Mouse (Mus musculus): ENCODE measurements around the gene Plpp1.
A peak's percentile ranks its signal among the peaks of the same experiment; 100 is the strongest.

Gene Plpp1

DNA sequence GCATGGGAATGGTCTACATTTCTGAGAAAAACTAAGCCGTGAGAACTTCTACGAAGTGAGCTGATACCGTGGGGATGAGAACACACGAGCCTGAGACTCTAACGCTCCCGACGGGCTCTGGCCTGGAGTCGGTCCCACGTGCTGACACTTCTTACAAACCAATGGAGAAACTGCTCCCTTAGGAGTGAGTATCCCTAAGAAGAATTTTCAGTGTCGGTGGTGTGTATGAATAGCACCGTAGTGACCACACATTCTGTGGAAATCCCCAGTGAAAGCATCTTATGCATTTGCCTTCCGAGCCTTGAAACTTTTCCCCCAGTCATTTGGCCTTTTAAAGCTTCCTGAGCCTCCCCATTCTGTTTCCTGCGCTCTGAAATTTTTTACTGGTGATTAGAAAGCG, 27.7 kb upstream of the Plpp1 start:
- no peak for DNase-seq (ENCODE audit: low spot score)

DNA sequence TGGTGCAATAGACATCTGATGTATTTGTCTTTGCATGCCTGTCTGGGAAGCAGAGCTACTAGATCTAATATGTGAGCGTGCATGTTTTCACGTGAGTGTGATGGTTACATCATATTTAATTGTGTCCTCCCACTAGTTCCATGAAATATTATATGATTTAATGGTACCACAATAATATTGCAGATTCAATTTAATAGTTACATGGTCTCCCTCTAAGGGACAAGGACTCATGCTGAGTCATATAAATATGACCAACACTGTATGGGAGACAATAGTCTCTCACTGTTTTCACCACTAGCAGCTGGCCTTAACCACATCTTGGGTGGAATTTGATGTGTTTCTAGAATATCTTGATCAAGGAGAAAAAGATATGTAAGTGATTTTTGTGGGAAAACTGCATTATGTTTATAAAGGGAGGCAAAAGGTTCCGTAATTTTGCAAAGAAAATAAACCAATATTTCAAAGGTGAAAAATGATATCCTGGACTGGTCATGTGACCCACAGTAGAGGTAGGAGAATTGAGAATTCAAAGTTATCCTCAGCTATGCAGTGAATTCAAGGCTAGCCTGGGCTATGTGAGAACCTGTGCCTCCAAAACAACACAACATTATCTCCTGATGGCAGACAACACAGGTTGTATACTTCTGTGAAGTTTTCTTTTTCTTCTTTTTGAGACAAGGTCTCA, 26.5 kb upstream of the Plpp1 start:
- no peak for DNase-seq (ENCODE audit: low spot score)

DNA sequence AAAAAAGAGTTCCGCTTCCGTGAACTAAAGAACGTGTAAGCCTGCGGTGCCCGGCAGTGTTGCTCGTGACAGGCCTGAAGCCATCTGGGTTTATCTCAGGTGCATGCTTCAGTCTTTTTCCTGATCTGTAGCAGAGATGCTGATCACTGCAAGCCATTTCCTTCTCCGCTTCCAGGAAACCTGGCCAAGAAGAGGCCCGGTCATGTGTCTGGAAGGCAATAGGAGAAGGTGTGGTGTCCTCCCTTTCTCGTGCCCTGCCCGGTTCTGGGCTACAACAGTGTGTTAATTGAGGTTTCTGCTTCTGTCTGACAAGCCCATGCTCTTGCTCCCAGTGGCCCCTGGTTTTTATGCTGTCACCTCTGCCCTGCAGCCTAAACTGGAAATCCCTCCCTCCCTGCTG, 24.7 kb upstream of the Plpp1 start:
- DNase-seq (ENCODE audit: low spot score): no peak

DNA sequence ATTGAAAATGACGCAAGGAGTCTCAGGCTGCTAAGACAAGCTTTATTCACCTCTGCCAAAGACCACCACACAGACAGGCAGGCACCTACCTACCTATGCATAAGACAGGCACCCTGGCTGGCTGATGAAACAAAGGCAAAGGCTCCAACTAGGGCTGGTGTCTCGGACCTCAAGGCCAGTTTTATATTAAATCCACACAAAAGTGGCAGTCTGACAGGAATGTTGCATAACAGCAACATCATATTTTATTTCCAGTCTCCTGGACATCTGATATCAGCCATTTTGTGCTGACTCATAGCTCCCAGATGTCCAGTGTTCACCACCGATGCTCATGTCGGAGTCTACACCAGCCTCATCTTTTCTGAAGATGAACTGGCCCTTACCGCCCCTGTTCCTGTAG, 22.2 kb upstream of the Plpp1 start:
- no peak for DNase-seq (ENCODE audit: low spot score)

DNA sequence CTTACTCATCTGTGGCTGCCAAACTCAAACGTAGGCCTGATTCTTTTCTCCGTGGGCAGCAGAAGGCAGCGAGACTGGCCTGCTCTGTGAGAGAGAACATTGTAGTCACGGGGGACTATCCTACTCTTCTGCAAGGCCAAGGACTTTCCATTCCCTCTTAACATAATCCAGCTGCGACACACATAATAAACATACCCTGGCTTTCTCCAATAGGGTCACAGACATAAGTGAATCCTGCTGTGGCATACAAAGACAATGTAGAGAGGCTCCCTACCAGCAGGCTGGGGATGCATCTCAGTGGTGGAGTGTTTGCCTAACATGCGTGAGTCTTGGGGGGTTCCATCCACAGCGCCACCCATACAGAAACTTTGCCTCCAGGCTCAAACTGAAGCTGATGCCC, 15.3 kb upstream of the Plpp1 start:
- no peak for DNase-seq (ENCODE audit: low spot score)

DNA sequence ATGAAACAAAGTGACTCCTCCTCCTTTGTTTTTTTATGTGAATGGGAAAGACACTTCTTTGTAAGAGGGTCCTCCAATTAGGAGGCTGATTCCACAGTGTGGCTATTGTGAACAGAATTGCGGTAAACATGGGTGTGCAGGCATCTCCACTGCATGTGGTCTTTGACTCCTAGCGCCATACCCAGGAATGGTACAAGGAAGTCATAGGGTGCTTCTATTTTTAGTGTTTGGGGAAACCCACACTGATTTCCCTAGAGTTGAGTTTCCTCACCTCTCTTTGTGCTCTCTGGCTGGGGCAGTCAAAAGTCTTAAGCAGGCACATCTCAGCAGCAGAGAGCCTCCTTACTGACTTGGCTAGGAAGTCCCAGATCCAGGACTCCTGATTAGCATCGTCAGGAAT, 14.4 kb upstream of the Plpp1 start:
- DNase-seq (ENCODE audit: low spot score): no peak

DNA sequence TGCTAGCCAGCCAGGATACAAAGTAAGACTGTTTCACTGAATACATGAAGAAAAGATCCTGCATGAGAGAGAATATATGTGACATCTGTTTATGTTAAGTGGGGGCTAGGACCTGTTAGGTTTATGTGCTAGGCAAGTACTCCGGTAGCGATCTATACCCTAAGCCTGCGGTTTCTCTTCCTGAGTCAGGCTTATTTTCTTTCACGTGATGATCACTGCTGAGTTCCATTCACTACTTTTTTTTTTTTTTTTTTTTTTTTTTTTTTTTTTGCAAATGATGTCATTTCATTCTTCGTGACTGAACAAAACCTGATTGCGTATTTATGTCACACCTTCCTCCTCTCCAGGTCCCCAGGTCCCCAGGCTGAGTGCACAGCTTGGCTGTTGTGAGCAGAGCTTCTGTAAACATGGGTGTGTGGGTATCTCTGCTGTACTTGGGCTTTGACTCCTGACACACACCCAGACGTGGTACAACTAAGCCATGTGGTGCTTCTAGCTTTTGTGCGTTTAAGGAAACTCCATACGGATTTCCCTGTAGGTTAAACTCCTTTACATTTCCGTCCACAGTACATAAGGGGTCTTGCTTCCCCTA, 13.6 kb upstream of the Plpp1 start:
- DNase-seq (ENCODE audit: low spot score): no peak

DNA sequence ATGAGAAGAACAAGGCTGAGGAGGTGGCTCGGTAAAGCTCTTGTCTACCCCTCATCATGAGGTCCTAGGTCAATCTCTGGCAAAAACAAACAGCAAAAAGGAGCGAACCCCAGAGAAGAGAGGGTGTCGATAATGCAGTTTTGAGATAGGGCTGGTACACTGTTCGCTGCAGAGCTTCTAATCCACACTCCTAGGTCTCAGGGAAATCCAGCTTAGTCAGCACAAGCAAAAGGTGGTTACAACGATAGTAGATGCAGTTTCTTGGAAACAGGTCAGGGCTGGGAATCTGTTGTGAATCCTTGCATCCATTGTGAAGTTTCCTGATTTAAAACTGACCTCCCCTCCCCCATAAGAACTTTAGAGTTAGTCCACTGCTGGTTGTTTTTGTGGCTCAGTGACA, 9.8 kb upstream of the Plpp1 start:
- no peak for DNase-seq (ENCODE audit: low spot score)

DNA sequence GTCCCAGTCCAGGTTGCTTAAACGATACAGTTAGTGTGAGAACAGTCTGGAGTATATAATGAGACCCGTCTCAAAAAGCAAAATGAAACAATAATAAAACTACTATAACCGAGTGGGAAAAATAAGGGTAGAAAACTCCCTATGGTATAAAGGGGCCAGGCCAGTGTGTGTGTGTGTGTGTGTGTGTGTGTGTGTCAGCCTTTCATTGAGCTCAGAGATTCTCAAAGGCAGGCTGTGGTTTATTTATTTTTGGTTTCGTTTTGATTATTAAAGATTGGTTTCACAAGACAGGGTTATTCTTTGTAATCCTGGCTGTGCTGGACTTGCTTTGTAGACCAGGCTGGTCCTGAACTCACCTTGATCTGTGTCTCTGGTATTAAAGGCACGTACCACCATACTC, 8.7 kb upstream of the Plpp1 start:
- DNase-seq (ENCODE audit: low spot score): no peak

DNA sequence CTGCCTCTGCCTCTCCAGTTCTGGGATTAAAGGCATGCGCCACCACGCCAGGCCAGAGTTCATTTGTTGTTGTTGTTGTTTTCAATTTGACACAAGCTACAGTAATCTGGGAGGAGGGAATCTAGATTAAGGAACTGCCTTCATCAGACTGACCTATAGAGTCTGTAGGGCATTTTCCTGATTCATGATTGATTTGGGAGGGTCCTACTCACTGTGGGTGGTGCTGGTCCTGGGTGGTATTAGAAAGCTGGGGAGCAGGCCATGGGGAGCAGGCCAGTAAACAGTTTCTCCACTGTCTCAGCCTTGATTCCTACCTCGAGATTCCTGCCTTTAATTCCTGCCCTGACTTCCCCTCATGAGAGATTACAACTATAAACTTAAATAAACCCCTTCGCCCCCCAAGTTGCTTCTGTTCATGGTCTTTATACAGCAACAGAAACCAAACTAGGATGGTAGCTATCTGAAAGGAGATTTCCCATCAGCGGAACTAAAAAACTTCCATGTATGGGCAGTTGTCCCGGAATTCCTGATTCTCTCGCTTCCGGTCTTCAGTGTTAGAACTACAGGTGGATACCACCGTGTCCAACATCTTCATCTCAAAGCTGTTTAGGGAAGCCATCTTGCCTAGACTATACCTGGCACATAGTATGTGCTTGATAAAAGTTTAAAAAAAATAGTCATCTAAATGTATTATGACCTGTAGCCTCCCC, 2.2 kb upstream of the Plpp1 start:
- no peak for DNase-seq (ENCODE audit: low spot score)

DNA sequence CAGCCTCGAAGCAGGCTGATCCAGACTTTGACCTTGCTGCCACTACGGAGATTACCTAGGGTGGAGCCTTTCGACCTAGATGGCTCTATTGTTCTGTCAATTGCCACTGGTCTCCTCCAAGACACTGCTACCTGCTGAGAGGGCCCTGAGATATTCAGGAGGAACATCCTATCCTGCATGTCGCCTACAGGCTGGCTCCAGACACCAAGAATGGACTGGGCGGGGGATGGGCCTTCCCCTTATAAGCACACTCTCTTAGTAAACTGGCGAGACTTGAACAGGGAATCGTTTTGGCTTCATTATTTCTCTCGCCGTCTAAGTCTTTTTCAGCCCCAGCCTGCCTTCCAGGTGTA, 1.7 kb upstream of the Plpp1 start:
- DNase-seq (ENCODE audit: low spot score): no peak

DNA sequence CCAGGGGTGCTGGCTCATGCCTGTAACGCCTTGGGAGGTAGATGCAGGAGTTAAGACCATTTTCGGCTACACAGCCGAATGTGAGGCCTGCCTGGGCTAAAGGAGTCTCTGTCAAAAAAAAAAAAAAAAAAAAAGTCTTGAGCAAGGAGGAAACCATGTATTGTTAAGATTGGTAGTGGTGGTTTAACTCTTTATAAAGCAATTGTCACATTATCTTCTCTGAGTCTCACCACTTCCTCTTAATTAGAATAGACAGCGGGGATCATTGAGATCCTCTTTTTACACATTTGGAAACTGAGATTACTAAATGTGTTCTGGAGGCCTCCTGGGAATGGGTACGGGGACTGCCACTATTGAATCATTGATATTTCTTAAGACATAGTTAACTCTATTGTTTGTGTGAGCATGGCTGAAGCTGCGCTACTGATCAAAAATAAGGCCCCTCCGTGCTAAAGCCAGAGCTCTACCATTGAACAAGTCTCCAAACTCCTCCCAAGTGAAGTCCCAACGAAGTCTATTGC, 811 bp upstream of the Plpp1 start:
- no peak for DNase-seq (ENCODE audit: low spot score)

DNA sequence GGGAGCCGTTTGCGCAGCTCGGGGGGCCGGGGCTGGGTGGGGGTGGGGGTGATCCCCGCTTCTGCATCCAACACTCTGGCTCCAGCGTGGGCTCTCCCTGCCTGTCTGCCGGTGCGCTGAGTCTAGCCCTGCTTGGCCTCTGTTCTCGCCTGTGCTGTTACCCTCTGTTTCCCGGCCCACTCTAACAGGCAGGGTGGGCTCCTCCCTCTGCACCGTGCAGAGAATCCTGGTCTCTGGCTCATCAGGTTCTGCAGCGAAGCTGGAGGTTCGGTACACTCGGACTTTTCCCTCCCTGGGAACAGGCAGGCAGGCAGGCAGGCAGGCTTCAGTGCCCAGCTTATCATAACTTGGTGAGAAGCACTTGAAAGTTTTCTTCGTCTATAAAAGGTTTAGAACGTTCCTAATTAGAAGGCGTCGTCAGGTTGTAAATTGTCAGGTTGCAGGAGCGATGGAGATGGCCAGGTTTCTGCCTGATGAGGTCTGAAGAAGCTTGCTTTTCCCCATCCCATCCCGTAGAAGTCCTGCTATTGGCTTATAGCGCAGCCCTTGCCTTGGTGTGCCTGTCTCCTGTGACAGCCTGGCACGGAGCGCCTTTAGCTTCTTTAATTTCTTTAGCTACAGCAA, 901 bp downstream of the Plpp1 start:
- peak; percentile 25 for DNase-seq (ENCODE audit: low spot score)

DNA sequence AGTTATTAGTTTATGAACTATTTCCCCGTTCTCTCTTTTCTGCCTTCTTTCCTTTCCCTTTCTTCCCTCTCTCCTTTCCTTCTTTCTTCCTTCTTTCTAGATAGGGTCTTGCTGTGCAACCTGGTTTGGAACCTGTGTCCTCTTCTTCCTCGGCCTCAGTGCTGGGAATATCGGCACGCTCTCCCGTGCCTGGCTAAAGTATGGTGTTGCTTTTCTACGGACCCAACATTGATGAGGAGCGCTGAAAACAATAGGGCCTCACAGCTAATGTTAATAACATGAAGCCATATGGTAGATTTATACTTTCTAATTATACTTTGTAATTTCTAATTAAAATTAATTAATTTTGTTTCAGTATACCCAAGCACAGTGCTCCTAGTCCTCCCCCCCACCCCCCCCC, 2.5 kb downstream of the Plpp1 start:
- DNase-seq (ENCODE audit: low spot score): no peak

DNA sequence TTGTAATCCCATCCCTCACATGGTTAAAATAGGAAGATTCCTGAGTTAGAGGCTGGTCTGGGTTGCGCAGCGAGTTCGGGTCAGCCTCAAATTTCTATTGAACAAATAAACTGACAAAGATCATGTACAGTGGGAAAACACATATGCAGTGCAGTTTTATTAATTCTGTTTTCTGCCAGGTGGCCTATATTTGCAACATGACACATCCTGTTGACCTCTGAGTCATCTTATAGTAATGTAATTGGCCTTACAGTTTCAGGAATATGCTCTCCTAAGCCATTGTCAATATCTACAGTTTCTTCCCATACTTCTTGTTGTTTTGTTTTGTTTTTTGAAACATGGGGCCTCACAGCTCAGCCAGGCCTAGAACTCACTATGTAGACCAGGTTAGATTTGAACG, 3.1 kb downstream of the Plpp1 start:
- no peak for DNase-seq (ENCODE audit: low spot score)

DNA sequence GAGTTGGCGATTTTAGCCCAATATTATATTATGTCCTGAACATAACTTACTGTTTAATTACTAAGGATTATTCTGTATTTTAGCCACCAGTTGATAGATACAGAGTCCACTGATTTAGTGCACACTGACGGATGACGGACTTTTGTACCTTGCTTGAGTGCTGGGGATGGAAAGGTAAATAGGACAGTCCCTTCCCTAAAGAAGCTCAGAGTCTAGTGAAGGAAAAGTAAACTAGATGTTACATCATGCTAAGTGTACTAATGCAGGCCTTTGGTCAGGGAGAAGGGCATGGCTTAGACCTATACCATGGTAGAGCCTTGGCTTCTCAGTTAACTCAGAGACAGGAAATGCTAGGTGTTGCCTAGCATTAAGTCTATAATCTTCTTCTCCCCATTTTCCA, 4.9 kb downstream of the Plpp1 start:
- no peak for DNase-seq (ENCODE audit: low spot score)

DNA sequence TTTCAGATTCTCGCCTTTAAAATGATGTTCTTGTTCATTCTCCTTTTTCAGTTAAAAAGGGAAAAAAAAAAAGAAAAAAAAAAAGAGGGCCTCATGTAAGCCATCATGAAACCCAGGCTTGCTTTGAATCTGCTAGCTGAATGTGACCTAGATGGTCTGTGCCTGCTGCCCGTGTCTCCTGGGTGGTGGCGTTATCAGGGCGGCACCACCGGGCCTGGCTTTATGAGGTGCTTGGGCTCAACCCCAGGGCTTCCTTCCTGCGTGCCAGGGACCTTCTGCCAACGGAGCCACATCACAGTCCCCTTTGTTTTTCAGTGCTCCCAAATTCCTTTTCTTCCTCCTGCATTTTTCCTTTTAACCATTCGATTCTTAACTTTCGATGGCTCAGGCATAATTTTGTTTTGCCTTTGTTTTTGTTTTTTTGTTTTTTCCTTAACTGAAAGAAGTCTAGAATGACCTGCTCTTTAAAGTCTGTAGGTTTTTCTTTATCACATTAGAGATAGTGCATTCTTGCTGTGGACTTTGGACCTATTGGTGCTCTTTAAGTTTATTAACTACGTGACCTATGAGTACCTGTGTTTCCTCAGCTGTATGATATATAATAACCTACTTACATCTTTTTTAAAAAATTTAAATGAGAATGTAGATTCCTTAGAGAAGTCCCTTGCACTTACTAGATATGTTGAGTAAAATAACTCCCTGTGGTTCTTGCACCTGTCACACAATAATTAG, 7.5 kb downstream of the Plpp1 start:
- DNase-seq (ENCODE audit: low spot score): no peak

DNA sequence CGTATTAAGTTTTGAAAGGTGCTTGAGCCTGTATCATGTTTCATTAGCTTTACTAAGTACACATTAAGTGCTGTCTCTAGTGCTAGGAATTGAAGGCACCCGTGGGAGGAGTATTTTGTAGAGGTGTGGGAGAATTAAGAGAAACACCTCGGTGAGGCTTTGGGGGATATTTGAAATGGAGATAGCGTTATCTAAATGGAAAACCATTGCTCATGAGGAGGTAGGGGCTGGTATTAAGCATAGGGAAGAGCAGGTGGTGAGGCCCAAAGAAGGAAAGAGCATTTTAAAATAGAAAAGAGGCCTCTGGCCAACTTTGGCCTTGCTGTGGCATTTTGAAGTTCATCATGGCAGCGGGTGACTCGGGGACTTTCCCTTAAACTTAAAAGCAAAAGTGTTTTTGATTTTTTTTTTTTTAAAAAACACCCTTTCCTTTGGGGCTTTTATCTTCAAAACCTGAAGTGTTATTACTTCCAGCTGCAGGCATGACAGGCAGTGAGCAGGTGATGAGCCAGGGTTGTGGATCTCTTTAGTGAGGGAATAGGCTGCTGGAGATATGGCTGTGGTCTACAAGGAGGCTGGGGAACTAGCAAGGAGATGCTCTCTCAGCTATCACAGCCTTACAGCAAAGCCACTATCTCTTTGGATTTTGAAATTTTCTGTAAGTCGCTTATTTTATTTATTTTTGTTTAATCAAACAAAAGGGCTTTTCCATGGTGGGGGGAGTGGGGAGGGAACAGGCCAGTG, 9.1 kb downstream of the Plpp1 start:
- DNase-seq (ENCODE audit: low spot score): no peak

DNA sequence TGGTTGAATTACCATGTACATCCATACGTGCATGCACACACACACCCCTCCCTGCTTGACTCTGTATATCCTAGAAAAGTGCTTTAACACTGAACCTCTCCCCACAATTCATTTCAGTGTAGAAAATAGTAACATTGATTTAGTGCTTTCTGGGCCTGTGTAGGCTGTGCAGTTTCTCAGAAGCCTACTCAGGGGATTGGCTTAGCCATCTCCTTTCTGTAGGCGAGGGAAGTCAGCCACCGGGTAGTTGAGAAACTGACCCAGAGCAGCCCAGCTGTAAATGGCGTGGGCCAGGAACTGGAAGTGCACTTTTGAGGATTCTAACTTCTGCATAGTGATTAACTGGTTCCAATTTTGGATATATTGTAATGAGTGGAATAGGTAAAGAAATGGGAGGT, 9.7 kb downstream of the Plpp1 start:
- DNase-seq (ENCODE audit: low spot score): no peak

DNA sequence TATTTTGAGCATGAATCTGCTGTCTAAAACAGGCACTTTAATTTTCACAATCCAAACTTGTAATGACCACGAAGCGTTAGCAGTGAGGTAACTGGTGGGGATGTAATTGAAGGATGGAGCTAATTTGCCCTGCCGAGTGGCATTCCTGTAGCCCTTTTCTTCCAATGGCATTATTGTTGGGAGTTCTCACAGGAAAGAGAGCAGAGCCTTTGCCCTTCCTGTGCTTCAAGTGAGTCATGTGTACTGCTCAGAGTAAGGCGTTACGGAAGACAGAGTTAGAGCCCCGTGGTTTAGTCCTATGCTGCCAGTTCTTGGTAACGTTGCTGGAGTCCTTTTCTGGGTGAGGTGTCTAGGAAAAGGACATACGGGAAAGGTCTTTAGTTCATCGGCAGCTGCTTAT, 10.2 kb downstream of the Plpp1 start:
- DNase-seq (ENCODE audit: low spot score): no peak

DNA sequence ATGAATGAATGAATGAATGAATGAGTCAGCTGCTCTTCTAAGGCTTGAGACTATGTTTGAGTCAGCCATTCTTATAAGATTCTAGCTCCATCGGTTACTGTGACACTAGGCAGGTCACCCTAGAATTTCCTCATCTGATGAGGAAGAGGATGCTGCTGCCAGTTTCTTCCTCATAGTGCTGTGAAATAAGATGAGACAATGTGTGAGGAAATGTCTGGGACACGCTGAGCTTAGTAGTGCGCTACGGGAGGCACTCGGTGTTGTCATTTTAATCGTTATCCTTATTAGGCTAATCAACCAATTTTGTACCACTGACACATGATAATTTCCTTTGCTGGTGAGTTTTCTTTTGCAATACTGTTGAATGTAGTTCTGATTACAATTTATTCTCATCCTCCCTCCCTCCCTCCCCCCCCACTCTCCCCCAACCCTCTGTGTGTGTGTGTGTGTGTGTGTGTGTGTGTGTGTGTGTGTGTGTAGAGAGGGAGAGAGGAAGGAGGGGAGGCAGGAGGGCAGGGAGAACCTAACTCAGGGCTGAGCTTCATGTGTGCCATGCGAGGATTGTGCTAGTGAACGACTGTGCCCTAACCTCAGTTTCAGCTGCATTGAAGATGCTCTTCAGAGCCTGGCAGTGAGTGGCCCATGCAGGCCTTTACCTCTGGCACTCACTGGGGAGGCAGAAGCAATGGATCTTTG, 11.3 kb downstream of the Plpp1 start:
- no peak for DNase-seq (ENCODE audit: low spot score)
